Mouse (Mus musculus): Measurements from ENCODE around the gene Exph5. TPM values are rescaled to one million over a fixed set of nuclear protein-coding genes. Genes with fewer than 3 reads are reported as not detected.

Exph5 gene
- polyA plus RNA-seq, 1 experiment from 2014 or later, result 0.35 TPM

DNA sequence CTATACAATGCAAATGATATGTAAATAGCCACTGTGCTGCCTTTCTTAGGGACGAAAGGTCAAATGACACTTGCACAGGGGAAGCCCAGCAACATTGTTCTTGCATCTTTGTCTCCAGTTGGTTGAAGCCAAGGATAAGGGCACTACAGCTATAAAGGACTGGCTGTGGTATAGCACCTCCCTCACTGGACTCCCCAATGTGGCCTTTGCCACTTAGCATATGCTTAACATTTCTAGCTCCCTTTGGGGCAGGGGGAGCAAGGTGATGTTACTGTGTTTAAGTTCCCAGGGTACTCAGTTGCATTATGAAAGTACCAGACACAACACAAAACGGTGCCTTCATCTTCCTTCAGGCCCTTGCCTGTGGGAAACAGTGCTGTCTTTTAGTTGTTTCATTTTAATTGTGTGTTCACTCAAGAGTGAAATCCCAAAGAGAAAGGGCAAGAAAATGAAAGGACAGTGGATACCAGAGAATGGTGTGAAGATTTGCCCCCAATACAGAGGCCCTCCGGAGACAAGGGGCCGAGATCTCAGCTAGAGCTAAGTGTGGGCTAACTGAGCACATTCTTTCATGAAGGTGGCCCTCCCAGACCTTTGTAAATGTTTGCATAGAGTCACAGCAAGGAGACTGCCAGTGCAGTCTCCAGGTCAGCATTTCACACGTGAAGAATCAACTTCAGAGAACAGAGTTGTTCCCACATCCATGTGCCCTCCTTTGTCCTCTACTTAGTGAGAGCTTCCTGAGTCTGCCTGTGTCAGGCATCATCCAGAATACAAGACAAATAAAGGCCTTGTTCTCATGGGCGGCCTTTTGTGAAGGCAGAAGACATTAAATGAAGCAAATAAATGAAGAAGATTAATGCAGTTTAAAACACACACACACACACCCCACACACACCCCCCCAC is 28.1 kb downstream of the Exph5 start:
- no peaks in the 10 kb centered on the region for H3K36me3 ChIP-seq (replicated peaks; ENCODE audit: control insufficient read depth, insufficient read depth)
- no peaks in the 10 kb centered on the region for H3K27me3 ChIP-seq (ENCODE audit: control insufficient read depth, insufficient read depth, low read length)
- WGBS, result 21% methylated on average over 6 of the region's 6 CpGs
- no peak for ATAC-seq (ENCODE audit: low FRiP score)
- no peak overlapping the region for H3K27ac ChIP-seq
- no peak for DNase-seq (ENCODE audit: low spot score)
- no peak overlapping the region for H3K4me3 ChIP-seq (replicated peaks; ENCODE audit: low read length)
- no peak overlapping the region for H3K9ac ChIP-seq
- no peak overlapping the region for H3K4me2 ChIP-seq (replicated peaks)
- H3K4me1 ChIP-seq (replicated peaks; ENCODE audit: control insufficient read depth, insufficient read depth, low read length), result no peaks in the 10 kb centered on the region
- no peaks in the 10 kb centered on the region for H3K9me3 ChIP-seq (ENCODE audit: control insufficient read depth, low read length)

DNA sequence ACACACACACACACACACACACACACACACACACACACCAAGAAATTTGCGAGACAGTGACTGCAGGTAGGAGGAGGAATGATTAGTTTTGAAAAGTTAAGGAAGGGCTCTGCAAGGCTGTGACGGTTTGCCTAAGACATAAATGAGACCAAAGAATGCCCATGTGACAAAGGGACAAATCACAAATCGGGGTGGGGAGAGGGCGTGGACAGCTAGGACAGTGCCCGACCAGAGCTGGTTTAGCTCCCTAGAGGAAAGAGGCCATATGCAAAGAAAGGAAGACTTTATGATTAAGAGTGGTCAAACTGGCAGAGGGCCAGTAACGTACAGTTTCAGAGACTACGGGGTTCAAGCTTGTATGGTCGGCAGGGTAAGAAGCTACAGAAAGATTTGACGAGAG is 28.8 kb downstream of the Exph5 start:
- no peaks in the 10 kb centered on the region for H3K9me3 ChIP-seq (ENCODE audit: control insufficient read depth, low read length)
- no peaks in the 10 kb centered on the region for H3K36me3 ChIP-seq (replicated peaks; ENCODE audit: control insufficient read depth, insufficient read depth)

GRCm38 (mm10) chr9:53333436-53333835 is 32.0 kb downstream of the Exph5 start:
- Histone ChIP-seq H3K4me1 (replicated peaks; ENCODE audit: control insufficient read depth, insufficient read depth, low read length) (no peaks in the 10 kb centered on the region), H3K27me3 (ENCODE audit: control insufficient read depth, insufficient read depth, low read length) (no peaks in the 10 kb centered on the region), H3K4me3 (replicated peaks; ENCODE audit: low read length) (no peak overlapping the region), H3K9me3 (ENCODE audit: control insufficient read depth, low read length) (no peaks in the 10 kb centered on the region), H3K4me2 (replicated peaks) (no peak overlapping the region), H3K36me3 (replicated peaks; ENCODE audit: control insufficient read depth, insufficient read depth) (no peaks in the 10 kb centered on the region), H3K9ac (no peak overlapping the region), H3K27ac (no peak overlapping the region)
- 83% methylated on average over 4 of the region's 4 CpGs for WGBS
- no peak for ATAC-seq (ENCODE audit: low FRiP score)
- DNase-seq (ENCODE audit: low spot score), result no peak

More for the DNA sequence above, 28.8 kb downstream of the Exph5 start:
- Histone ChIP-seq H3K27me3 (ENCODE audit: control insufficient read depth, insufficient read depth, low read length) (no peaks in the 10 kb centered on the region), H3K4me2 (replicated peaks) (no peak overlapping the region), H3K4me3 (replicated peaks; ENCODE audit: low read length) (no peak overlapping the region), H3K4me1 (replicated peaks; ENCODE audit: control insufficient read depth, insufficient read depth, low read length) (no peaks in the 10 kb centered on the region), H3K27ac (no peak overlapping the region), H3K9ac (no peak overlapping the region)
- ATAC-seq (ENCODE audit: low FRiP score) (no peak), DNase-seq (ENCODE audit: low spot score) (no peak)
- 66% methylated on average over 9 of the region's 9 CpGs for whole genome bisulfite sequencing

DNA sequence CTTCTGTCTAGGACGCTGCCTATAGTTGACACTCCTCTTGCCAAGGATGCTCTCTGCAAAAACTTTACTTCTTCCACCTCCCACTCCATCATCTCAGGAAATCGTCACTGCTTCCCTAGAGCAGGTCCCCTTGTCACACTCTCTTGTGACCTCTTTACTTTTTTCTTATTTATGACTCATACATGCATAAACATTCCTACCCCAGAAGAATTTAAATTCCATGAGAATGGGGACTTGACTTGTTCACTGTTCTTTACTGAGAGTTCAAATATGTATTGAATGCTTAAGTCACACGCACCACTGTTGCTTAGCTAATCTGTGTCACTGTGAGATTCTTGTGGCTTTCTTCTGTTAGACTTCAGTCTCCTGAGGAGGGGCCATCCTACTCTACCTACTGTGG is 33.7 kb downstream of the Exph5 start:
- H3K27ac ChIP-seq, result no peak overlapping the region
- no peak overlapping the region for H3K4me3 ChIP-seq (replicated peaks; ENCODE audit: low read length)
- H3K4me2 ChIP-seq (replicated peaks), result no peak overlapping the region
- WGBS, result 88% methylated on average over 3 of the region's 3 CpGs
- DNase-seq (ENCODE audit: low spot score) (no peak), ATAC-seq (ENCODE audit: low FRiP score) (no peak)
- H3K36me3 ChIP-seq (replicated peaks; ENCODE audit: control insufficient read depth, insufficient read depth), result no peaks in the 10 kb centered on the region
- no peaks in the 10 kb centered on the region for H3K4me1 ChIP-seq (replicated peaks; ENCODE audit: control insufficient read depth, insufficient read depth, low read length)
- H3K9ac ChIP-seq, result no peak overlapping the region
- H3K27me3 ChIP-seq (ENCODE audit: control insufficient read depth, insufficient read depth, low read length), result no peaks in the 10 kb centered on the region
- no peaks in the 10 kb centered on the region for H3K9me3 ChIP-seq (ENCODE audit: control insufficient read depth, low read length)

DNA sequence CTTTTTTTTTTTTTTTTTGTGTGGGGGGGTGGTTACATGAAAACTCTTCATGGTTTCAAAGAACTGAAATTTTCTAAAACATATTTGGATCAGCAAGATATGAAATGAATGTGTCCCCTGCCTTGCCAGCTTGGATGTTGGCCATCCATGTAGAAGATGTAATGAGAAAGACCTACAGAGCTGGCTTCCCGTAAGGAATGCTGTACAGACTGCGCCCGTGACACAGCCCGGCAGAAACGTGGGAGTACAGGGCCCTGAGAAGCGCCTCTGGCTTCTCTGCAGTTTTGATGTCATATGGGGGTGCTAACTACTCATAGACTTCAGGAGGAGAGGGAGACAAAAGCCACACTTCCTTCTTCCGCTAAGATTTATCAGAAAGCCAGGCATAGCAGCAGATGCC is 38.1 kb downstream of the Exph5 start:
- Histone ChIP-seq H3K4me1 (replicated peaks; ENCODE audit: control insufficient read depth, insufficient read depth, low read length) (peaks cover 9% of the 10 kb centered on the region; the same call in 1 of the 2 replicates), H3K4me3 (replicated peaks; ENCODE audit: low read length) (no peak overlapping the region), H3K27me3 (ENCODE audit: control insufficient read depth, insufficient read depth, low read length) (no peaks in the 10 kb centered on the region), H3K36me3 (replicated peaks; ENCODE audit: control insufficient read depth, insufficient read depth) (no peaks in the 10 kb centered on the region), H3K4me2 (replicated peaks) (no peak overlapping the region), H3K9ac (no peak overlapping the region), H3K9me3 (ENCODE audit: control insufficient read depth, low read length) (no peaks in the 10 kb centered on the region), H3K27ac (no peak overlapping the region)
- WGBS, result 82% methylated on average over 7 of the region's 7 CpGs
- DNase-seq (ENCODE audit: low spot score) (no peak), ATAC-seq (ENCODE audit: low FRiP score) (no peak)

DNA sequence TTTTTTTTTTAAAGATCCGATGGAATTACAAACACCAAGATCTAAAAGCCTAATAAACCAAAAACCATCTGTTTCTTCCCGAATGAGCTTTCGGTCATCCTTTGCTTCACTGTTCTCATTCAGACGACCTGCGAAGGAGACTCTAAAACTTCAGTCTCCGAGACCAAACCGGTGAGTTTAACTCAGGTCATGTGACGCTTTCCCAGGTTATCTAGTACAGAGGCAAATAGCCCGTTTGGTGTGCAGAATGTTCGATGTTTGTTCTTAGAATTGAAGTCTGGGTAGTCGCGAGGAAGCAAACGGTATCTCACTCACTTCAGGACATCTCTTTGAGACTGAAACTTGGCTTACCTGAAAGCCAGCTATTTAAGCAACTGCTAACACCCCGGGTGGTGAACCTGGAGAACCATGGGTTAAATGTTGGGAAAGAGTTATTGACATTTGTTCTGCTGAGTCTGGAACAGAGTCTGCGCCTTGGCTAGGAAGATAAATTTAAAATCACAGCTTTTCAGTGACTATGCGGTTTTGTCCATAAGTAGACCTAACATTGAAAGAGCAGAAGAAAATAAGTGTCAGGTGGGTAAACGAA is 39.0 kb downstream of the Exph5 start:
- DNase-seq (ENCODE audit: low spot score) (no peak), ATAC-seq (ENCODE audit: low FRiP score) (no peak)
- Histone ChIP-seq H3K9me3 (ENCODE audit: control insufficient read depth, low read length) (no peaks in the 10 kb centered on the region), H3K4me1 (replicated peaks; ENCODE audit: control insufficient read depth, insufficient read depth, low read length) (peaks cover 9% of the 10 kb centered on the region; the same call in 1 of the 2 replicates), H3K27me3 (ENCODE audit: control insufficient read depth, insufficient read depth, low read length) (no peaks in the 10 kb centered on the region), H3K9ac (no peak overlapping the region), H3K4me2 (replicated peaks) (peak overlapping the region; percentile 76), H3K27ac (no peak overlapping the region), H3K36me3 (replicated peaks; ENCODE audit: control insufficient read depth, insufficient read depth) (no peaks in the 10 kb centered on the region), H3K4me3 (replicated peaks; ENCODE audit: low read length) (peak overlapping the region; percentile 39)
- WGBS, result 60% methylated on average over 17 of the region's 17 CpGs

DNA sequence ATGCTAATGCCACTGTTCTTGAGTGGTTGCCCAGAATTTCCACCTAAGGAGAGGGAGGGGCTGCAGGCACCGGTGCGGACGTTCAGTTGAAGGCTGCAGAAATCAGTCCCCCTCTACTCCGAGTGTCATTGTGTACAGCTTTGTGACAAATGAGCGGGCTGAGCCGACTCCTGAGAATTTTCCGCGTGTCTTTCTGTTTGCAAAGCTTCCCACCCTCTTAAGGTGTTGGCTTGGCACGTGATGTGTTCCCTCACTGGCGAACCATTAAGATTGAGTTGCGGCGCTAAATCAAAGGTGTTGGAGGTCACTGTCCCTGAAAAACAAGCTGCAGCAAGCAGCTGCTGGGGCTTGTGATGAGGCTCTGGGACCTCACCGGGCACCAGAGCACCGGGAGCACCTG is 39.5 kb downstream of the Exph5 start:
- Histone ChIP-seq H3K9me3 (ENCODE audit: control insufficient read depth, low read length) (no peaks in the 10 kb centered on the region), H3K27ac (no peak overlapping the region), H3K27me3 (ENCODE audit: control insufficient read depth, insufficient read depth, low read length) (no peaks in the 10 kb centered on the region), H3K4me1 (replicated peaks; ENCODE audit: control insufficient read depth, insufficient read depth, low read length) (peaks cover 9% of the 10 kb centered on the region; the same call in 1 of the 2 replicates), H3K4me3 (replicated peaks; ENCODE audit: low read length) (peak overlapping the region; percentile 39), H3K4me2 (replicated peaks) (peak overlapping the region; percentile 76), H3K36me3 (replicated peaks; ENCODE audit: control insufficient read depth, insufficient read depth) (no peaks in the 10 kb centered on the region), H3K9ac (peak overlapping the region; percentile 44)
- DNase-seq (ENCODE audit: low spot score) (no peak), ATAC-seq (ENCODE audit: low FRiP score) (no peak)
- 10% methylated on average over 14 of the region's 14 CpGs for WGBS

- no peak for DNase-seq (ENCODE audit: low spot score)
- WGBS, result 87% methylated on average over 3 of the region's 3 CpGs
- no peaks in the 10 kb centered on the region for H3K36me3 ChIP-seq (replicated peaks; ENCODE audit: control insufficient read depth, insufficient read depth)
- no peaks in the 10 kb centered on the region for H3K9me3 ChIP-seq (ENCODE audit: control insufficient read depth, low read length)
- ATAC-seq (ENCODE audit: low FRiP score), result no peak
- H3K4me1 ChIP-seq (replicated peaks; ENCODE audit: control insufficient read depth, insufficient read depth, low read length), result peaks cover 9% of the 10 kb centered on the region; the same call in 1 of the 2 replicates
- H3K4me3 ChIP-seq (replicated peaks; ENCODE audit: low read length), result no peak overlapping the region
- no peak overlapping the region for H3K4me2 ChIP-seq (replicated peaks)
- no peak overlapping the region for H3K9ac ChIP-seq
- no peaks in the 10 kb centered on the region for H3K27me3 ChIP-seq (ENCODE audit: control insufficient read depth, insufficient read depth, low read length)
- no peak overlapping the region for H3K27ac ChIP-seq
Measured at GRCm38 (mm10) chr9:53341981-53342380, 40.5 kb downstream of the Exph5 start.

DNA sequence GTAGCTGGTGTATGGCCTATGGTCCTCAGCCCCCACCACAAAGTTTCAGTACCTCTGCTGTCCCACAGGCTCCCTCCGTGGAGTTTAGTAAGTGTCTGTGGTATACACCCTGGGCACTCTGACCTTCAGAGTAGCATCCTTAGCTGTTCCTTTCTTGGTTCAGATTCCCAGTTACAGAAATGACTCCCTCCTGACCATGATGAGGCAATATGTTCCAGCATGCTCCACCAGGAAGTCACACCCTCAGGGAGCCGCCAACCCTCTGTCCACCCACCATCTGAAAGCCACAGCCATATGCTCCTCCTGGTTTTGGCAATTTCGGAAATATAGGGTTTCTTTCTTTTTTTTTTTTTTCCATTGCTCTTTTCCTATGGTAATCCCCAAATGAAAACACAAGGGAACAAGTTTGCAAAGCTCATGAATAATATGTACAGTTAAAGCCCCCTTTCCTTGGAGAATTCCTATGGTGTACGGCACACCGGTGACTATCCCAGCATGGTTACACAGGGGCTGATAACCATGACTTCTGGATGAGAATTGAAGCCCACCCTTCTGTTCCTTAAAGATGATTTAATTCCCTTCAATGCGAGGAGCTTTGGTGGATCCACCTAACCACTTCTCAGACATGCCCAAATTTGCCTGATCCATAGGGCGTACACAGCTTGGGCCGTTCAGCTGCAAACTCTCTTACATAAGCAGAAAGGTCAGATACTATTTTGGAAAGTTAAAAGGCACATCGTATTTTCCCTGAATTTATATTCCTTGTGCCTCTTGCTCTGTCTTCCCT is 43.4 kb downstream of the Exph5 start:
- H3K9me3 ChIP-seq (ENCODE audit: control insufficient read depth, low read length), result no peaks in the 10 kb centered on the region
- DNase-seq (ENCODE audit: low spot score) (no peak), ATAC-seq (ENCODE audit: low FRiP score) (no peak)
- H3K4me3 ChIP-seq (replicated peaks; ENCODE audit: low read length), result no peak overlapping the region
- H3K27ac ChIP-seq, result no peak overlapping the region
- no peak overlapping the region for H3K9ac ChIP-seq
- WGBS, result 90% methylated on average over 9 of the region's 9 CpGs
- H3K36me3 ChIP-seq (replicated peaks; ENCODE audit: control insufficient read depth, insufficient read depth), result no peaks in the 10 kb centered on the region
- peaks cover 9% of the 10 kb centered on the region; the same call in 1 of the 2 replicates for H3K4me1 ChIP-seq (replicated peaks; ENCODE audit: control insufficient read depth, insufficient read depth, low read length)
- H3K27me3 ChIP-seq (ENCODE audit: control insufficient read depth, insufficient read depth, low read length), result no peaks in the 10 kb centered on the region
- no peak overlapping the region for H3K4me2 ChIP-seq (replicated peaks)
